Mouse (Mus musculus) hindlimb bud, embryonic 11.5 days (tissue): Measurements from ENCODE around the gene Uqcr10.

Experiments
- DNase-seq: peaks from one replicate; pipeline ENCODE4 v3.0.0-alpha.2; 2012; ENCODE audit warnings: low read depth, low spot score; ENCODE audit errors: extremely low spot score

Gene Uqcr10

GRCm38 (mm10) chr11:4677250-4677872 is 26.8 kb downstream of the Uqcr10 start:
- DNase-seq: no peak

- no peak for DNase-seq
Measured at GRCm38 (mm10) chr11:4675693-4676092, 28.4 kb downstream of the Uqcr10 start.

GRCm38 (mm10) chr11:4675126-4675562 is 29.0 kb downstream of the Uqcr10 start:
- no peak for DNase-seq

GRCm38 (mm10) chr11:4674593-4674992 is 29.5 kb downstream of the Uqcr10 start:
- DNase-seq: no peak

GRCm38 (mm10) chr11:4671736-4672135 is 32.4 kb downstream of the Uqcr10 start:
- no peak for DNase-seq

GRCm38 (mm10) chr11:4662496-4662878 is 41.7 kb downstream of the Uqcr10 start:
- DNase-seq: no peak

GRCm38 (mm10) chr11:4661871-4662495 is 42.2 kb downstream of the Uqcr10 start:
- DNase-seq: no peak

- DNase-seq: no peak
Measured at GRCm38 (mm10) chr11:4661324-4661723, 42.8 kb downstream of the Uqcr10 start.

- no peak for DNase-seq
Measured at GRCm38 (mm10) chr11:4660309-4661025, 43.7 kb downstream of the Uqcr10 start.

- DNase-seq: no peak
Measured at GRCm38 (mm10) chr11:4659818-4660217, 44.3 kb downstream of the Uqcr10 start.
